Mouse (Mus musculus) neural tube, embryonic 12.5 days (tissue): ENCODE data around the gene Mfge8. TPM values are rescaled to one million over a fixed set of nuclear protein-coding genes. Genes with fewer than 3 reads are reported as not detected.

ENCODE experiments used
- ATAC-seq: fragments of 200-750 bp; cut with Nextera tagmentation; 2 replicates; pipeline ENCODE4 v1.8.0; 2017; ENCODE audit warnings: low read depth, mild to moderate bottlenecking, moderate TSS enrichment, moderate library complexity; ENCODE audit not compliant: low FRiP score
- H3K27ac ChIP-seq: fragments of 300-500 bp; sonication (generic); 2 replicates; pipeline ENCODE4 v1.5.1; 2016
- H3K27me3 ChIP-seq: fragments of 300-500 bp; sonication (generic); replicated peaks from 2 replicates; pipeline ENCODE4 v1.6.1; 2016; ENCODE audit warnings: mild to moderate bottlenecking
- H3K36me3 ChIP-seq: fragments of 300-500 bp; sonication (generic); 2 replicates; pipeline ENCODE4 v1.6.1; 2016; ENCODE audit warnings: mild to moderate bottlenecking
- H3K4me1 ChIP-seq: fragments of 300-500 bp; sonication (generic); 2 replicates; pipeline ENCODE4 v1.6.1; 2016
- H3K4me2 ChIP-seq: fragments of 300-500 bp; sonication (generic); replicated peaks from 2 replicates; pipeline ENCODE4 v1.6.1; 2016; ENCODE audit warnings: mild to moderate bottlenecking
- H3K4me3 ChIP-seq: fragments of 300-500 bp; sonication (generic); 2 replicates; pipeline ENCODE4 v1.5.1; 2016
- H3K9ac ChIP-seq: fragments of 300-500 bp; sonication (generic); 2 replicates; pipeline ENCODE4 v1.6.1; 2016; ENCODE audit warnings: mild to moderate bottlenecking
- H3K9me3 ChIP-seq: fragments of 300-500 bp; sonication (generic); 2 replicates; pipeline ENCODE4 v1.6.1; 2016; ENCODE audit warnings: mild to moderate bottlenecking
- WGBS: fragments of 180-500 bp; shearing (Covaris S2); methylation state at CpG from one replicate; pipeline ENCODE4 v1.1.7; 2016; 5-methylcytosine and 5-hydroxymethylcytosine counted together
- polyA plus RNA-seq: library from polyadenylated mRNA; unstranded; fragments of >200 nt; fragmentation: Nextera tagmentation; extraction: Ambion mirVana; gene quantifications from 2 replicates; pipeline ENCODE4 v1.2.1, GENCODE M21; 2016

Gene Mfge8
- polyA plus RNA-seq, 1 experiment from 2014 or later: 64.5 TPM

DNA sequence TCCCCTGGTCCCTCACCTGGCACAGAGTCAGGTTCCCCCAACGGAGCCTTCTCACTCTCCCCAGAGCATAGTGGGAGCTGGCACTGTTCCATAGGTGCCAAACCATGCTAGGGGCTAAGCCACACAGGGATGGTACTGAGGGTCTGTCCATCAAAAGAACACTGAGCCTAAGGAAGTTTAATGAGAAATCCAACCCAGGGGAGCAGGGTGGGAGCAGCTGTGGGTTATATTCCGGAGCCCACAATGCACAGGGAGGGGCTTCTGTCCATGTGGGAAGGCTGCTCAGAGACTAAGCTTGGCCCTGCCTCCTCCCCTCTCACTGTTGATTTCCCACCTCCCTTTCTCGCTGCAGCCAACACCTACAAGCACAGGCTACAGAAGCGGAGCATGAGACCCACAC is 35.0 kb downstream of the Mfge8 start:
- no peaks in the 10 kb centered on the region for H3K36me3 ChIP-seq
- ATAC-seq: no peak
- WGBS: 65% methylated on average over 4 of the region's 4 CpGs

DNA sequence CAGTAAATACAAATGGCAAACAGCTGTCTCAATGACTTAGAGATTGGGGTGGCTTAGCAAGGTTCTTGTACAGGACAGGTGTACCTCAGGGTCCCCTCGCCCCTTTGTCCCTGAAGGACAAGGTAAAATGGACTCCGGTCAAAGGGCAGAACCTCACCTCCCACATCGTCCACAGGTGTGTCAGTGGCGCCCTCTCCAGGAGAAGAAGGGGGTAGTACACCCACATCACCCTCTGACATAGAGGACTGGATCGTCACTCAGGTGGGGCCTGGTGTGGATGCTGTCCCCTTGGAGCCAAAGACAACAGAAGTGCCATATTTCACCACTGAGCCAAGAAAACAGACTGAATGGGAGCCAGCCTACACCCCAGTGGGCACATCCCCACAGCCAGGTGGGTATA is 52.4 kb downstream of the Mfge8 start:
- ATAC-seq: no peak
- Histone ChIP-seq H3K4me2 (no peak overlapping the region), H3K4me3 (no peak overlapping the region), H3K9ac (no peak overlapping the region), H3K9me3 (no peaks in the 10 kb centered on the region), H3K27ac (no peak overlapping the region), H3K4me1 (no peaks in the 10 kb centered on the region), H3K27me3 (no peaks in the 10 kb centered on the region), H3K36me3 (no peaks in the 10 kb centered on the region)
- WGBS: 71% methylated on average over 5 of the region's 5 CpGs

More for the DNA sequence above, 35.0 kb downstream of the Mfge8 start:
- H3K4me2 ChIP-seq: no peak overlapping the region
- no peaks in the 10 kb centered on the region for H3K4me1 ChIP-seq
- H3K9me3 ChIP-seq: no peaks in the 10 kb centered on the region
- no peaks in the 10 kb centered on the region for H3K27me3 ChIP-seq
- no peak overlapping the region for H3K4me3 ChIP-seq
- no peak overlapping the region for H3K27ac ChIP-seq
- H3K9ac ChIP-seq: no peak overlapping the region

GRCm38 (mm10) chr7:79089111-79089510 is 59.7 kb downstream of the Mfge8 start:
- 80% methylated on average over 4 of the region's 4 CpGs for WGBS
- Histone ChIP-seq H3K4me1 (no peaks in the 10 kb centered on the region), H3K36me3 (no peaks in the 10 kb centered on the region), H3K9me3 (no peaks in the 10 kb centered on the region), H3K4me2 (no peak overlapping the region), H3K4me3 (no peak overlapping the region), H3K27me3 (no peaks in the 10 kb centered on the region), H3K27ac (no peak overlapping the region), H3K9ac (no peak overlapping the region)
- no peak for ATAC-seq

Other genes starting within 250 kb of the Mfge8 start
- gene Isg20, start 235.6 kb downstream of the Mfge8 start, polyA plus RNA-seq: 0.38 and 0.41 TPM in 2 replicates
- 1.4 and 1.6 TPM in 2 replicates for gene Acan, start 95.6 kb downstream of the Mfge8 start, polyA plus RNA-seq
- gene Hapln3, start 18.0 kb downstream of the Mfge8 start, polyA plus RNA-seq: 1.7 and 1.9 TPM in 2 replicates
- 12.8 and 12.9 TPM in 2 replicates for gene Abhd2, start 124.1 kb upstream of the Mfge8 start, polyA plus RNA-seq
- gene Rlbp1, start 238.0 kb upstream of the Mfge8 start, polyA plus RNA-seq: 4.7 and 5.0 TPM in 2 replicates
- 9.7 and 10.2 TPM in 2 replicates for gene Fanci, start 242.9 kb upstream of the Mfge8 start, polyA plus RNA-seq